Mouse (Mus musculus) frontal cortex, postnatal 10 days (tissue): Measurements from ENCODE around the gene 1700023F06Rik.
"Not testable (repeated sequence)": the region's sequence is repeated elsewhere in the genome, so short reads cannot be mapped to it uniquely, and the experiment has no call there.

Source experiments
- DNase-seq, 2 experiments: peaks; one replicate each; pipeline ENCODE4 v3.0.0; 2022; ENCODE audit warnings: low spot score in 2 of 2, mixed read lengths in 1 of 2

Gene 1700023F06Rik

DNA sequence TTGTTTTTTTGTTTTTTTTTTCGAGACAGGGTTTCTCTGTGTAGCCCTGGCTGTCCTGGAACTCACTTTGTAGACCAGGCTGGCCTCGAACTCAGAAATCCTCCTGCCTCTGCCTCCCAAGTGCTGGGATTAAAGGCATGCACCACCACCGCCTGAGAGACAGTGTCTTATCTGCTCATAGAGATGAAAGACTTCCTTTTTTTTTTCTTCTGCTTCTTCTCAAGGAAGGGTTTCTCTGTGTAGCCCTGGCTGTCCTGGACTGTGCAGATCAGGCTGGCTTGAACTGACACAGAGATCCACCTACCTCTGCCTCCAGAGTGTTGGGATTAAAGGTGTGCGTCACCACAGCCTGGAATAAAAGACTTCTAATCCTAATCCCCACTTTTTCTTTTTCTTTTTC lies 14.4 kb upstream of the 1700023F06Rik start:
- not testable (repeated sequence) for DNase-seq

- no peak for DNase-seq
Measured at GRCm38 (mm10) chr11:103221437-103221836, 13.1 kb upstream of the 1700023F06Rik start.

DNA sequence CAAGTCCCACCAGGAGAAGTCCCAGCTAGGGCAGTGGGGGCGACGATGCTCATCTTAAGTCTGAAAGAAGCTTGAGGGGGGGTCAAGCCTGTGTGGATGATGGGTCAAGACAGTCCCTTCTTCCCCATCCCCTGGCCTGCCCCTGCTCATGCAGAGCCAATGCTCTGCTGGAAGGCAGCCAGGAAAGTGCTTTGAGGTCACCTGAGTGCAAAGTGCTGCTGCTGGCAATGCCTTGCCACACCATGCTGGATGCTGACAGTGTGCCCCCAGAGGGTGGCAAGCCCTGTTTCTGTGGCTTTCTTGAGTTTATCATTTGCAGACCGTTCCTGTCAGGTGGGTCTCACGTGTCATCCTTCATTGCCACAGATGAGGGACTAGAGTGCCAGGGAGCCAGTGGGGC lies 11.6 kb upstream of the 1700023F06Rik start:
- DNase-seq, result no peak

- DNase-seq, result no peak
Measured at GRCm38 (mm10) chr11:103219259-103219658, 10.9 kb upstream of the 1700023F06Rik start.

GRCm38 (mm10) chr11:103218517-103218901 lies 10.2 kb upstream of the 1700023F06Rik start:
- DNase-seq, result no peak

GRCm38 (mm10) chr11:103217790-103218516 lies 9.6 kb upstream of the 1700023F06Rik start, which contains the start of gene Spata32:
TSS of gene Spata32 (minus strand) at chr11:103218432.
- peak; percentile 65 to 66 for DNase-seq

GRCm38 (mm10) chr11:103215355-103215754 lies 7.0 kb upstream of the 1700023F06Rik start:
- no peak for DNase-seq

- no peak for DNase-seq
Measured at GRCm38 (mm10) chr11:103213712-103214111, 5.4 kb upstream of the 1700023F06Rik start.

DNA sequence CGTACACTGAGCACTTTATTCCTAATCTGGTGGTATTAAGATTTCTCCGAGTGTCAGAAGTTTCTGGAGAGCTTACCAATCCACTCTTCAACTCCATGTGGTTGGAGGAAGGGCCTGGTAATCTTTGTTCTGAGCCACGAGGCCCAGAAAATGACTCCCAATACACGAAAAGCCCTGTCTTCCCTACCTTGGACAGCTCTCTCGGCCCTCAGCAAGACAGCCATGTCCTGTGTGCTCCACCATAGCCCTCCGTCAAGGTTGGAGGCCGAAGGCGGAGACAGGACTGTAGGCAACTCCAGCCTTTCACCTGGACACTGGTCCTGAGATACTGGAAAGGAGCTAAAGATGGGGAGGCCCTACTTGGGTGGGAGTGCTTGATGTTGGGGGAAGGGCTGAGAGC lies 1.9 kb upstream of the 1700023F06Rik start:
- DNase-seq, result no peak

DNA sequence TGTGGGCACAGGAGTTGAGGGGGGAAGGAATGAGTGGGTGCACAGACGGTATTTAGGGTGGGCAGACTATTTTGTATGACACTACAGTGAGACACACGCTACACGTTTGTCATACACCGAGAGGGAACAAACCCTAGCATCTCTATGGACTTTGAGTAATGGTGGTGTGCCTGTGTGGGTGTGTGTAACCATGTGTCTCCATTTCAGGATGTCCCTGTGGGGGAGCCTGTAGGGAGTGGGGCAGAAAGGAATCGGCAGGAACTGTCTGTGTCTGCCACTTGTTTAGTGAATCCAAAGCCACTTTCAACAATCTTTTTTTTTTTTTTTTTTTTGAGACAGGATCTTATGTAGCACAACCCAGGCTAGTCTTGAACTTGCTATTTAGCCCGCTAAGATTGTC lies 2.2 kb downstream of the 1700023F06Rik start:
- no peak for DNase-seq

DNA sequence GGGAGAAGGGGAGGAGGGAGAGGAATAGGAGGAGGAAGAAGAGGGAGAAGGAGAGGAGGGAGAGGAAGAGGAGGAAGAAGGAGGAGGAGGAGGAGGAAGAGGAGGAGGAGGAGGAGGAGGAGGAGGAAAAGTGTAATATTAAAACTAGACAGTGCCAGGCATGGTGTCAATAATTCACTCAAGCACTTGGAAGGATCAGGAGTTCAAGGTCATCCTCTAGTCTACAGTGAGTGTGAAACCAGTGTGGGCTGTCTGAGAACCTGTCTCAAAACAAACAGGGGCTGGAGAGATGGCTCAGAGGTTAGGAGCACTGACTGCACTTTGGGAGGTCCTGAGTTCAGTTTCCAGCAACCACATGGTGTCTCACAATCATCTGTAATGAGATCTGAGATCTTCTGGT lies 6.0 kb downstream of the 1700023F06Rik start:
- DNase-seq, result no peak

- peak; percentile 75 to 81 for DNase-seq
Measured at GRCm38 (mm10) chr11:103201664-103202063, 6.7 kb downstream of the 1700023F06Rik start.

DNA sequence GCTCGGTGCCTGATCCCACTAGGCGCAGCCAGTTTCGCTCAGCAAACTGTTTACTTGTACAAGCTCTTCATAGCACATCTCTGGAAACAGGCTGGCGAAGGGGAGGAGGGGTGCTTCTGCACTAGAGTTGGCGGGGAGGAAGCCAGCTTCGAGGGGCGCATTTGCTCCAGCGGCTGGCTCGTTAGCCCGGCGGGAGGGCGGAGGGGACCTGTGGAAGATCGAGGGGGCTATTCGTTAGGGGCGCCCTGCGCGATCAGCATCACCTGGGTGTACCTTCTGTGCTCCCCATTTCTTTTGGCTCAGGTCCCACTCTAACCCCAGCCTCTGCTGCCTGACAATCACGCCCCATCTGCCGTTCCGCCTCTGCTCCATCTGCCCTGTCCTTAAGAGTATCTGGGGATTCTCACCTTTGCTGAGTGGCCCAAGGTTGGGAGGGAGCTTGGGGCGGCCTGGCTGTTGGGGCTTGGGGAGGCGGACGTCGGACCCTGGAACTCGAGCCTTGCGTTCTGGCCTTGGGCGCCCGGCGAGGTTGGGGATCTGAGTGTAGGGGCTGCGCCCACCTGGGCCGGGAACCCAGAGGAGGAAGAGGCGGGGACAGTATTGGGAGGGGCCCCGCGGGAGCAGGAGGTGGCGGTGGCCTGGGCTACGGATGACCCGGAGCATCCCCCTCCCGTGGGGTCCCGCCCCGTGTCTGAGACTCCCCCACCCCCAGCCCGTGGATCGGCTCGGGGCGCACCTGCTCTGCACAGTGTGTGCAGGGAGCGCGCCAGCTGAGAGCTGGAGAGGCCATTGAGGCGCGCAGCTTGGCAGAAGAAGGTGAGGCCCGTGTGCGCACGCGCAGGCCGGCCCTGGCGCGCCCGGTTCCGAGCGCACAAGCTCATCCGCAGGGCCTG lies 9.2 kb downstream of the 1700023F06Rik start:
- DNase-seq, result peak; percentile 63 to 69

DNA sequence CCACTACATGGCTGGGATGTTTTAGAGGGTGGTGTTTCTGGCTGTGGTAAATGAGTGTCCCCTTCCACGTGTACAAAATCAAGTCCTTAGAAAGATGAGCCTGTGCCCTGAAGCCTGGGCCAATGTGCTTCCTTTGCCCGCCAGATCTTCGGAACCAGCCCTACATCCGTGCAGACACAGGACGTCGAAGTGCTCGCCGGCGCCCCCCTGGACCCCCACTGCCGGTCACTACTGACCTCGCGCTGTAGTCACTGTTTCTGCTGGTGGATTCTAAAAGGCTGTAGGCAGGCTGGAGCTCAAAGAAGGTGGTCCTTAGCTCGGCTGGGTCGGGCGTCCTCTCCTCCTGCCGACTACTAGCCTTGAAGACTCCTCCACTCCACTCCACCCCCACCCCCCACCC lies 10.0 kb downstream of the 1700023F06Rik start:
- DNase-seq, result no peak

- no peak for DNase-seq
Measured at GRCm38 (mm10) chr11:103197340-103197739, 11.0 kb downstream of the 1700023F06Rik start.

GRCm38 (mm10) chr11:103195656-103196055 lies 12.7 kb downstream of the 1700023F06Rik start:
- DNase-seq, result no peak

DNA sequence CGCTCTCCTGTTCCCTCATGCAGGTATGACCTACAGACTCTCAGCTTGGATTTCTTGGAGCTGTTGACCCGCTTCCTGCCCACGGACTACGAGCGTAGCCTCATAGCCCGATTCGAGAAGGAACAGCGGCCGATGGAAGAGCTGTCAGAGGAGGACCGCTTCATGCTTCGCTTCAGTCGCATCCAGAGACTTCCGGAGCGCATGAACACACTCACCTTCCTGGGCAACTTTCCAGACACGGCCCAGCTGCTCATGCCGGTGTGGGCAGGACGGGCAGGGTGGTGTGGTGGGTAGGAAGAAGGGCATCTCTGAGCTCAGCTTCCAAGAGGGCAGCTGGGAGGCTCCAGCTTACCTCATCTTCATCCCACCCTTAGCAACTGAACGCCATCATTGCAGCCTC lies 13.1 kb downstream of the 1700023F06Rik start:
- no peak for DNase-seq

DNA sequence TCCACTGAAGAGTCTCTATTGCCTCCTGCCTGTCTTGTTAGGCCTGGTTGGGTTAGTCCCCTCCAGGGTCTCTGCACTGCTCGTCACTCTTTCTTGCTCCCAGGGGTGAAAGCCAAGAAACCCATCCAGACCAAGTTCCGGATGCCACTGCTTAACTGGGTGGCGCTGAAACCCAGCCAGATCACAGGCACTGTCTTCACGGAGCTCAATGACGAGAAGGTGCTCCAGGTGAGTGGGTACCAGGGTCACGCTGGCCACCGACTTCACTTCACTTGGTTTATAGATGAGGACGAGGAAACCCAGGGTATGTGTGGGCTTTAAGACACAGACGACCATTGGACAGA lies 14.6 kb downstream of the 1700023F06Rik start:
- no peak for DNase-seq

DNA sequence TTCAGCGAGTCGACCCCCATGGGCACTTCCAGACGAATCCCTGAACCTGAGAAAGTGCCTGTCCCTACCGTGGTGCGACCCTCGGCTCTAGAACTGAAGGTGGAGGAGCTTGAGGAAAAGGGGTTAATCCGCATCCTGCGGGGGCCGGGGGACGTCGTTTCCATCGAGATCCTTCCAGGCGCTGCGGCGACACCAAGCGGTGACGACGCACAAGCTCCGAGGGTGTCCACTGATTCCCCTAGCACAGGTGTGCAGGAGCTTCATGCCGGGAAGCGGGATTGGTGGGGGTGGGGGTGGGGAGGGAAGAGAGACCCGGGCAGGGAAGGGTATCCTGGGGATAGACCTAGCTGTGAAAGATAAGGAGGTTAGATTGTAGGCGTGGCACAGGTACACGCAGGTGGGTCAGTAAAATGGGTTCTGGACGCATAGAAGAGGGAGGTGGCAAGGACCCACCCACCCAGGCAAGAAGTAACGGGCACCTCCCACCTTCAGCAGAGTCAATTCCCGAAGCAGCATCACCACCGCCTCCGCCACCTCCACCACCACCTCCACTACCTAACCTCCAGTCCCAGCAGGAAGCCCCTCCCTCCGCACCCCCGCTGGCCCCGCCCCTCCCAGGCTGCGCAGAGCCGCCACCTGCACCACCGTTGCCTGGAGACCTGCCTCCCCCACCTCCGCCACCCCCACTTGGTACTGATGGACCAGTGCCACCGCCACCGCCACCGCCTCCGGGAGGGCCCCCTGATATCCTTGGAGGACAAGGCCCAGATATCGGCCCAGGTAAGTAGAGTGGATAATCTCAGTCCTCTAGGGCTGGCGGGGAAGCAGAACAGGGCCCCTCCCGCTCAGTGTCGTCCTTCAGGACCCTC lies 15.2 kb downstream of the 1700023F06Rik start:
- peak in 1 of 2 experiments; percentile 68 for DNase-seq

DNA sequence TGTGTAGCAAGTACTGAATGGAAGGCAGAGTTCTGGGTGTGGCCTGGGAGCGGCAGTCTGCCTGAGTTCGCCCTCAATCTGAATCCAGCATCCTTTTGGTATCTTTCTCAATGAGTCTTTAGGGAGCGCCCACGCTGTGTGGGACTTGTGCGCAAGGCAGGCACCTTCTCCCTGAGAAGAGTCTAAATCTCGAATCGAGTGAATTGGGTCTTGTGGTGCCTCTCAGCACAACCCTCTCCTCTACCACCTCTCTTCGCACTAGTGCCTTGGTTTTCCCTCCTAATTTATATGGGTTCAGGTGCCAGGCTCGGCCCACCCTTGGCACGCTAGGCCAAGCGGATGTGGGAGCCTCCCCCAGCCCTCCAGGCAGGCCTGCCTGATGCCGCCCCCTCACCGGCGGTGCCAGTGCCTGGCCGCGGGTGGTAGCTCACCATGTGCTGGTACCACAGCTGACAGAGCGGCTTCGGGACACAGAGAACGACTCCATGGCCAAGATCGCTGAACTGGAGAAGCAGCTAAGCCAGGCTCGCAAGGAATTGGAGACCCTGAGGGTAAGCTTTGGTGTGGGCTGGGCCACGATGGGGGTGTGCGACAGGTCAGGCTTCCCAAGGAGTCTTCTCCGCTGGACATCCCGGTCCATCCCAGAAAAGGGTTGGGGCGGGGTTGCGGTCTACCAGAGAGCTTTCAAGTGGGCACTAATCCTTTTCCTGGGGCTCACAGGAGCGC lies 16.0 kb downstream of the 1700023F06Rik start:
- peak in 1 of 2 experiments; percentile 39 for DNase-seq

GRCm38 (mm10) chr11:103184891-103185290 lies 23.5 kb downstream of the 1700023F06Rik start:
- DNase-seq, result no peak
